Mouse (Mus musculus): ENCODE measurements around the gene Ahctf1. TPM values are rescaled to one million over a fixed set of nuclear protein-coding genes. Genes with fewer than 3 reads are reported as not detected.

The Ahctf1 gene
- polyA plus RNA-seq, 1 experiment from 2014 or later, result 36.1 TPM

Other genes with a start within 250 kb of the Ahctf1 start
- gene Sccpdh, start 135.5 kb downstream of the Ahctf1 start, polyA plus RNA-seq (2016; fragmentation: Nextera tagmentation; extraction: Ambion mirVana), result 67.4 and 75.2 TPM in 2 replicates
- 0.09 TPM in 1 of 2 replicates, not detected in the other for gene Kif28, start 58.4 kb downstream of the Ahctf1 start, polyA plus RNA-seq (2016; fragmentation: Nextera tagmentation; extraction: Ambion mirVana)
- 0.26 TPM in 1 of 2 replicates, not detected in the other for gene Gm10518, start 304 bp downstream of the Ahctf1 start, polyA plus RNA-seq (2016; fragmentation: Nextera tagmentation; extraction: Ambion mirVana)
- gene Cdc42bpa, start 156.8 kb upstream of the Ahctf1 start, polyA plus RNA-seq (2016; fragmentation: Nextera tagmentation; extraction: Ambion mirVana), result 10.8 and 14.3 TPM in 2 replicates